Mouse (Mus musculus): ENCODE measurements around the gene Btd.

Gene Btd

DNA sequence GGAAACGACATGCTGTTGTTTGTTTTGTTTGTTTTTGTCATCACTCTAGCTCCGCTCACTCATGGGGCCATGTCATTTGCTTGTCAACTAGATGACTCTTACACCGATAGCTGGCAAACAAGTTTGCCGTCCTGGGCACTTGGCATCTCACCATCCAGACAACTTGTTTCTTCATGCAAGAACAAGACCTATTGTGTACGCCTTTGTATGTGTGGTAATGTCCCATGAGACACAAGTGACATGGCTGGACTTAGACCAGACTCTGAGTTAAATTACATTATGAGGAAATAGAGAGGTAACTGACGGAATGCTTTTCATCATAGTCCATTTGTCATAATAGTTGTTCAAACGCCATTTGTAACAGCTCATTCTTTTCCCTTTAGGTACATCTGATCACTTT is 5.1 kb downstream of the Btd start:
- DNase-seq (ENCODE audit: low read depth, low spot score), result no peak

DNA sequence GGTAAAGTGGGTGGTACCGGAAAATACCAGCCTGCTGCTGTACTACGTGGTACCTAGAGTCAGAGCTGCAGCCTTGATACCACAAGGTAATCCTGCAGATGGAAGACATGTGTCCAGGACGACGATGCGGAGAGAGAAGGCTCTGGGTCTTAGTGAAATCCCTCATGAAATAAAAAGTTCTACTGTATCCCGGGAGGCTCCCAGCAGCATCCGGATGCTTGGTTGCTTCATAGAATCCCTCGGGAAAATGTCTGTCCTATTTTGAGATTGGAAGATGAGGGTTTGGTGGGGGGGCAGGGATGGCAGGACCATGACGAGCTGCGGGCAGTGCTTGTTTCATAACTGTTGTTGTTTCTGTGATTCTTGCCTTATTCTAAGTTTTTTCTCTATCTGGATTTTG is 7.2 kb downstream of the Btd start:
- no peak for DNase-seq (ENCODE audit: low read depth, low spot score)

DNA sequence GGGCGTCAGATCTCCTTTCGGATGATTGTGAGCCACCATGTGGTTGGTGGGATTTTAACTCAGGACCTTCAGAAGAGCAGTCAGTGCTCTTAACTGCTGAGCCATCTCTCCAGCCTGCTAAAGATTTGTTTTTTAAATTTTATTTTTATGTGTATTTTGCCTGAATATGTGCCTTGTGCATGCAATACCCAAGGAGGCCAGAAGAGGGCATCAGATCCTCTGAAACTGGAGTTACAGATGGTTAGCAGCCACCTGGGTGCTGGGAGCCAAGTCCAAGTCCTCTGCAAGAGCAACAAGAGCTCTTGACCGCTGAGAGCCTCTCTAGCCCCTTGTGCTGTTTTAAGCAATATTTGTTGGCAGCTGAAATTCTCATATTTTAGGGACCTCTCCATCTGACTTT is 9.5 kb downstream of the Btd start:
- peak; percentile 52 for DNase-seq (ENCODE audit: low read depth, low spot score)

DNA sequence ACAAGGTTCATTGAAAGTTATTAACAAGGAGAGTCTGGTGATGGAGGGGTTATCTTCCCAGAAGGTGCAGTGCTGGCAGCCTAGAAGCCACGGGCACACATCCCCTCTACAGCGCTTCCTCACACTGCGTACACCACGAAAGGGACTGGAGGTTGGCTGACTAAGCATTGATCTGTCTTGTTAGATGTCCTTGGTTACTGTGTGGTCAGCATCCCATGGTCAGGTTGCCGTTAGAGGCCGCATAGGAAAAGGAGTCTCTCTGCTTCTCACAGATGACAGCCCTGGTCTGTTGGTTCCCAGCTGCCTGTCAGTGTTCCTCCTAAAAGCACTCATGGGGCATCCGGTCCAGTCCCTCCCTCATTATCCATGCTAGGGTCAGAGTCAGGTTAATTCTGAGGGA is 10.4 kb downstream of the Btd start:
- DNase-seq (ENCODE audit: low read depth, low spot score), result no peak

DNA sequence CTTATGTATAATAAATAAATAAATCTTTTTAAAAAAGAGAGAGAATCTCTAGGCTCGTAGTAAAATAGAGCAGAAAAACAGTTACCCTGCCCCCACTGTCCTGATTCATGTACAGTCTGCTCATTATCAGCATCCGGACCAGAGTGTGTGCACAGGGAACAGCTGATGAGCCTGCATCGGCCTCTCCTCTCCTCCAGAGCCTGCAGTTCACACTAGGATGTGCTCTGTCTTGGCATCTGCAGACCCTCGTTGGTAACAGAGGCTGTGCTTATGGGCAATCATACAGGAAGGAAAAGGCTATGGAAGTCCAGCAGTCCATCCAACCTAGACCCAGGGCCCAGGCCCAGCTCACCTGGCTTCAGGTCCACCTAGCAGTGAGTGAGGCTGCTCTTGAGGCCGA is 11.3 kb downstream of the Btd start:
- DNase-seq (ENCODE audit: low read depth, low spot score), result no peak

DNA sequence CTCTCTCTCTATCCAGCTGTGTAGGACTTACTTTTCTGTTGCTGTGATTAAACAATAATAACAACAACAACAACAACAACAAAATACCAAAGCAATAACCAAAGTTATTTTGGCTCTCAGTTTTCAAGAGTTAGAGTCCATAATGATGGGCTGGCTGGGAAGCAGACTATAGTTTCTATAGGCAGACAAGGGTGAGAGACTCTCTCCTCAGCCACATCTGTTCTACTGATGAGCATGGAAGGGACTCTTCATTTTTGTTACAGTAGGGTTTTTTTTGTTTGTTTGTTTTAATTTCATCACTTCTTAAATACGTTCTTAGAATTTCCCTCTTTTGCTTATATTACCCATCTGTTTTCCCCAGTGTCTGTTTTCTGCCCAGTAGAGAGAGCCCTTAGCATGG is 11.8 kb downstream of the Btd start:
- DNase-seq (ENCODE audit: low read depth, low spot score), result no peak

DNA sequence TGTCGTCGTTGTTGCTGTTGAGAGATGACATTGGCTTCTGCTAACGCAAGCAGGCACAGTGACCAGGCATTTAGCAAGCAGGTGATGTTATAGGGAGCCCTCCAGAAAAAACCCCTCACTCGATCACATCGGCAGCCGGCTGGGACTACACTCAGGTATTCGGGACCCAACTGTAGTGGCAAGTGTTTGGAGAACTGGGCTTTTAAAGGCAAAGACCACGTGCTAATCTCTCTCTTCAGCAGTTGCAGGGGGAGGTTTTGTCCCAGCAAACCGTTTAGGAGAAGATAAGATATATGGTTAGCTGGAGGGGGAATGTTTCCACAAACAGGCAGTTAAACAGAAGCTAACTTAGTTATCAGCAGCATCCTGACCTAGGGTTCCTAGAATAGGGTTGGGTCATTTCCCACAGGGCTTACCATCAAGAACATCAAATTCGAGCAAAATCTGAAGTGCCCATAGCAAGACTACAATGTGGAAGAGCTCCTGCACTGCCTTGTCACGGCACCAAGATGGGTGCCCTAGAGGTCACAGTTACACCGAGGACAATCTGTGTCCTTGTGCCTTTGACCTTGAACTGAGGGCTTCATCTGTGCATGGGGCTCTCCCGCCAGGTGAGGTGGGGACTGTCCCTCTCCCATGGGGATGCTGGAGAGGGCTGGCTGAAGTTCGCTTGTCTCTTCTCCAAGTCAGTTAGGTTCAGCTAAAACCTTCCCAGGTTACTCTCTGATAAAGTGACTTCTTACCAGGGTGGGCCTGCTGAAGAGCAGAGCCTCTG is 12.5 kb downstream of the Btd start:
- DNase-seq (ENCODE audit: low read depth, low spot score), result no peak

DNA sequence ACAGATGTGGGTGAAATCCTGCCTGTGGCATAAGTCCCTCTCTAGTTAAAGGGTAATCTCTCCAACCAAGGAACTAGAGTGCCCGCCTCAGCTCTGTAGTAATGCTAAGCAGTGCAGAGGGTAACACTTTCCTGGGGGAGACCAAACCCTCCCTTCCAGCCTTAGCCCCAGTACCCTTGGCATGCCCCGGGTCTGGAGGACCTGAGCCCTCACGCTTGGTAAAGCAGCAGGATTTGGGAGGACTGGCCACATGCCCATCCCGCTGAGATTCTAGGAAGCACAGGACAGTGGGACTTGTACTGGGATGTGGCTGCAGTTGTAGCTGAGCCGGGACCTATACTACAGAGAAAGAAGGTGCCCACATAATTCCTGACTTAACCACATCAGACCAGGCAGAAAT is 14.0 kb downstream of the Btd start:
- DNase-seq (ENCODE audit: low read depth, low spot score), result no peak

DNA sequence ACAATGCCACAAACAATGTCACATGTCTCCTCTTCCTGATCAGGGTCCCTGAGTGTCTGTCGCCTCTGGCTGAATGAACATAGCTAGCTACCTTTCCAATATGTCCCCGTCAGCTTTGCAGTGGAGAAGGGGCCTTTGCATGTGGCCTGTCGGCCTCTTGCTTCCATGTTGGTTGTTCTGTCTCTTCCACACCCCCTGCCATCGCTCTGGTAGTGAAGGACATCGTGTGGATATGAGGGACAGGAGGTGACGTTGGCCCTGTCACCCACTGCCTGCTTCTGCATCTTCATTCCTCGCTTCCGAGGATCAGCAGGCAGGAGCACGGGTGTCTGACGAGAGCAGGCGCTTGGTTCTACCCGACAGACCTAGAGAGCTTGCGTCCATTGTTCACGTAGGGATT is 14.6 kb downstream of the Btd start:
- DNase-seq (ENCODE audit: low read depth, low spot score), result no peak

DNA sequence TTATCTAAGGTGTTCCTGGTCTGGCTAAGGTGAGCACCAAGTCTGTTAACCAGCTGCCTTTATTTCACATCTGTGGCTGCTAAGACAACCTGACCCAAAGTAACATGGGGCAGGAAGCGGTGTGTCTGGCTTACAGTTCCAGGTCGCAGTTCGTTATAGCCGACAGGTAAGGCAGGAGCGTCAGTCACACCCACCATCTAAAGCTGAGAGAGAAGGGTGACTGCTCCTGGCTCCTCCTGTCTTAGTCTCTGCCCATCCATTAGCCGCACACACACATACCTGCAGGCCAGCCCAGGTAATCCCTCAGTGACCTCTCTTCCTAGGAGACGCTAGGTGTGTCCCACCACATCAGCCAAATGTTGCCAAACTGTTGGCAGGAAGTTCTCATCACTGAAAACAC is 15.6 kb downstream of the Btd start:
- DNase-seq (ENCODE audit: low read depth, low spot score), result no peak

DNA sequence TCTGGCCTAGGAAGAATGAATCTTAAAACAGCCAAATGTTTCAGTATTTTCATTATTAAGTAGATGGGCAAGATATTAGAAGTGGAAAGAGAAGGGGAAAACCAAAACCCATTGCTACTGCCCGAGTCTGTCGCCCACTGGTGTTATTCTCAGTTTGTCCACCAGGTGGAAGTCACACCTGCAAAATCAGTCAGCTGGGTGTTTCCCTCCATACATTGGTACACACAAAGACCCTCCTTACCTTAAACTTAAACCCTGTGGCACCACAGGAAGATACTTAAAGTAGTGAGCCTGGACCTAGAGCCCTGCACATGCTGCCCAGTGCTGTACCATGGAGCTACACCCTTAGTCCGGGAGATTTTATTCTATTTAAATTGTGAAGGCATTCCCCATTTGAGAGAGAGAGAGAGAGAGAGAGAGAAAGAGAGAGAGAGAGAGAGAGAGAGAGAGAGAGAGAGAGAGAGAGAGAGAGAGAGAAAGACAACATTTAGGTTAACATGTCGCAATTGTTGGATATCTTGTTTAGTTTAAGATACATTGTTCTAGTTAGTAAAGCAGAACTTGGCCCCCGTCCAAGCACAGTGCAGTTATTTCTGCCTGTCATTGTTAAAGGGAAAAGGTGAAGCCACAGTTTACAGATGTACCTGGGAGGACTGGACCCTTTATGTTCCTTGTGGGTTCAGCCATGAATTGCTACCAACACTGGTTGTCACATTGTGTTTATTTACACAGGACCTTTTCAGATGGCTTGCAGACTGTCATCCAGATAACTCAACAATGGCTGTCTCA is 16.2 kb downstream of the Btd start:
- peak; percentile 74 for DNase-seq (ENCODE audit: low read depth, low spot score)

DNA sequence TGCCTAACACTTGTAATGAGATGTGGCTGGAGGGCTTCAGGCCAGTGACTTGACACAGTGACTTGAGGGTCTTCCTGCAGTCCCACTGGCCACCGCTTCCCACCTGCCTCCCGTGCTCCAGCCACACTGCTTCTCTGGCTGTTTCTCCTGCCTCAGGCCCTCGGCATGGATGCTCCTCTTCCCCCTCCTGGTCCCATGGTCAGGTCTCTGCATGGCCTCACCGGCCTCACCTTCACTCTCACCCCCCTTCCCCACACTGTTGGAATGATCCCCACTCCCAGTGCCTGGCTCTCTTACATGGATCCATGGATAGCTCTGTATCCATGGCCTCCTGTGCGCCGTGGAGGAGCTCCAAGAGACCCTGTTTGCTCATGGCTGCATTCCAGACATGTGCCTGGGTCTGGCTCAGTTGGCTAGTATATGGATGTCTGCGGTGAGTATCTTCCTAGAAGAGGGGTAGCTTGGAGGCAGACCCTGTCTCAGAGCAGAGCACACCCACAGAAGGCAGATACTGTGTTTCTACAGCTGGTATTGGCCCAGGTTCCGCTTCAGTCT is 17.4 kb downstream of the Btd start:
- DNase-seq (ENCODE audit: low read depth, low spot score), result no peak

DNA sequence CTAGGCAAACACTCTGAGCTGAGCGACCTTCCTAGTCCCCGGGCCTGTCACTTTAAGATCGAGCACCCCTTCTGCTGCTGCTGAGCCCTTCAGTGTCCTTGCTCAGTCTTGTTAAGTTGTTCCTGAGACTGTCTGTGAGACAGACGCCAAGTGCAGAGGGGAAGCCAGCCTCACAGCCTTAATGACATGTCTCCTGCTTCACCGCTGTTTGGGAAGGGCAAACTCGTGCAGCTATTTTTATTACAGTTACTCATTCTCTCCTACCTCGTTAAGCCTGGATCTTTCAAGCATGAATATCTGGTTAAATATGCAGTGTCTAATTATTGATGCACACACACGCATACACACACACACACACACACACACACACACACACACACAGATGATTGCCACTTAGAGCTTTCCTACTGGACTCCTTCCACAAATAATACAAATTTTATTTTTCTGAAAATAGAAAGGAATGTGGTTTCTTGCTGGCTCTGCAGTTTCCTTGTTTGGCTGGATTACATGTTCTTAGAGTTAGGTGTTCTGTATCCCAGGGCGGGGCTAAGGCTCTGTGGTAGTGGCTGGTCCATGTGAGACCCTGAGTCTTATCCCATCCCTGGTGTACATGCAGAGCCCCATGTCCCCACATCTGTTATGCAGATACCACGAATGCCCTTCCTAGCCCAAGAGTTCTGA is 18.8 kb downstream of the Btd start:
- no peak for DNase-seq (ENCODE audit: low read depth, low spot score)

DNA sequence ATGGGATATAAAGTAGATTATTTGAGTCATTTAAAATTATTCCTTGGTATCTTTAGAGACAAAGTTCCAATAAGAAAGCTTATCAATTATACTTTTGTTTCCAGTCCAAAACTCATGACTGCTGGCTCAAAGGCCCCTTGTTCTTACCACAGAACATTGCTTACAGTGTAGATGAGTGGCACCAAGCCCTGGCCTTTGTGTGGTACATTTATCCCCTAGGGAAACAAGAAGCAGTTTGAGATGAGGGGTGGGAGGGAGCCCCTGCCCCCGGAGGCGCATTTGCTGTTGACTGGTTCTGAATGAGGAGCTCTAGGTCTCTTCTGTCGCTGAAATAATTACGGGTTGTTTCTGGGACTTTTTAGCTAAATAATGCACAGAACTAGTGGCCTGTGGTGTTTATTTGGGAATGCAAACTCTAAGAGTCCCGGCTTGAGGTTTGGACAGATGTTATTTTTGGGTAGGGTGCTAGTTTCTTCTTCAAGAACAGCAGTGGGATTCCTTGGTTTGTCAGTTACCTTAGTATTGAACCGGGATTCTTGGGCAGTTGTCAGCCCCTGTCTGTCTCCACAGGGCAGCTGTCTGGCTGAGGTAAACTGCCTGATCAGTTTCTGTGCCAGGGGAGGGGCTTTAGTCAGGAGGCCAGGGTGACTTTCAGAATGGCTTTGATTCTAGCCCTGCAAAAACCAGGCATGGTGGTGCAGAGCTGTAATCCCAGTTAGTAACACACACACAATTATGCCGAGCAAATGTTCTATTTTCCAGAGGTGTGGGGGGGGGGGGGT is 19.7 kb downstream of the Btd start:
- DNase-seq (ENCODE audit: low read depth, low spot score), result no peak

DNA sequence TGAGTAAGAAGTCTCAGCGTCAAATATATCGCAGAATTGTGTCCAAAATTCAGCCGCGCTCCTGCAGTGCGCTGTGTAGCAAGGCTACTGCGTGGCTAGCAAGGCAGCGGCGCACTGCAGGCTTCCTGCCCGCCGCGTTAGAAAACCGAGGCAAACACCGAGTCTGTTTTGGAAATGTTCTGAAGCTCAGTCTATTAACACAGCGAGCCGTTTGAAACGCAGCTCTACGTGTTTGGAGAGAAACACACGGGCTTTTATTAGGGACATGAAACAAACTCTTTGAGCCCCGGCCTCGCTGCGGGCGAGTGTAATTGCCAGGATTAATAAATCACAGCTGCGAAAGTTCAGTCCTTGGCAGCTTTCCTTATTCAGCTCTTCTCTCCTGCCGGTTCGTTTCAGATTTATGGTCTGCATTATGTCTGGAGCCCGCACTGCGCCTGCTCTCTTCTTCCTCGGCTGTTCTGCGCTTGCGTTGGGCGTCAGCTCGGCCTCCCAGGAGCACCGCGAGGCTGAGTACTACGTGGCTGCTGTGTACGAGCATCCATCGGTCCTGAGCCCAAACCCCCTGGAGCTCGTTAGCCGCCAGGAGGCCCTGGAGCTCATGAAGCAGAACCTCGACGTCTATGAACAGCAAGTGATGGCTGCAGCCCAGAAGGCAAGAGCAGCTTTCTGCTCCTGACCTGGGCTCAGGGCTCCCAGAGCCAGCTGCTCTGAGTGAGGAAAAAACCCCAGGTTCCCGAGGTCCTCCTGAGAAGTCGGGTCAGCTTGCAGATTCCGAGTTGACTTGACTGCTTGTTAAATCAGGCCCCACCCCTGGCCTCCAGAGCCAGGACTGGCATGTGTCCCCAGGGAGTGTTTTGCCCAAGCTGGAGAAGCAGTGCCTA is 21.1 kb downstream of the Btd start:
- DNase-seq (ENCODE audit: low read depth, low spot score), result peak; percentile 80

DNA sequence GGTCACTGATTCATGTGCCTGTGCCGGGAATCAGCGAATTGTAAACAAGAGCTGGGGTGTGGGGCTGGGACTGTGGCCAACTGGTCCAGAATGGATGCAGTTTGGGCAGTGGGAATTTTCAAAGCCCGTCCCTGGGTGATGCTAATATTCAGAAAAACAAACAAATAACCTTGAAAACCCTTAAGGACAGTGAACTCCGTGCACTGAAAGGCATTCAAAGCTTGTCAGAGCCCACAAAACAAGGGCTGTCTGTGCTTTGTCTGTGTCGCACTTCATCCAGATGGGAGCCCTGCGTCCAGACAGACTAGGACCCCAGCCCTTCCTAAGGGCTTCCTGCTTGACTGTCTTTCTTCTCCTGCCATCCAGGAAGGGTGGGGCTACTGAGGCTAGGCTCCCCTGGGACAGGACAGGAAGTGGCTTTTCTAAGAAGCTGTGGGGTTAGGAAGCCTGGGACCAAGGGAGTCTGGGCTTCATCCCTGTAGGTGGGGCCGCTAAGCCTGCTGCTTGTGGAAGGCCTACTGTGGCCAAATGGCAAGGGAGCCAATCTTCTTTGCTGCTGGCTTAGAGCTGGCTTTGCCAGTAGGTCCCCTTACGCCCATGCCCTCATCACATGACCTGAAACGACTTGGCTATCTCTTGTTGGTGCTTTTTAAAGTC is 21.9 kb downstream of the Btd start:
- peak; percentile 83 for DNase-seq (ENCODE audit: low read depth, low spot score)

DNA sequence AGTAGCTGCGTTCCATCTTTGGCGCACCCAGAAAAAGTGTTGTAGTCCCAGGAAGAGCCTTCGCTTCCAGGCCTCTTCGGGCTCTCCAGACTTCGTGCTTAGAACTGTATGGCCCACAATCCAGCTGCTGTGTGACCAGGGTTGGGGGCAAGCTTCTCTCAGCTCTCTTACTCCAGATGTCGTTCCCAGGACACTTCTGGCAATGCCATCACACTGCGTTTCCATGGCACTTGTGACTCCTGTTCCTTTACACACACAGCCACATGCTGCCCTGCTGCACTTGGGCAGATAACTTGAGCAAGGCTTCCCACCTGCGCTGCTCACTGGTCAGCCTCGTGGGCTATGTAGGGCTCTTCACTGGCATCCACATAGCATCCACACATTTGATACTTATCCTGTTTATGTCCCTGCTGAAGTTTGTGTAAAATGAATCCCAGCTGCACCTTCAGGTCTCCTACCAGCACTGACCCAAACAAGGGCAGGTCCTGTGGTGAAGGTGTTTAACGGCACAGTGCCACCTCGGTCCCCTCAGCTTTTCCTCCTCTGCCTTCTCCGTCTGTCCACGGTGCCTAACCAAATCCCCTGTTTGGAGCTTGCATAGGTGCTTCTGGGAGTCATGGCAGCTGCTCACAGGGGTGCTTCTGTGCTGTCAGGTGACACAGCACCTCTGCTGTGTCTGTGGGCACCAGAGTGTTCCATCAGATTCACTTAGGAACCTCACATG is 22.7 kb downstream of the Btd start:
- DNase-seq (ENCODE audit: low read depth, low spot score), result no peak

DNA sequence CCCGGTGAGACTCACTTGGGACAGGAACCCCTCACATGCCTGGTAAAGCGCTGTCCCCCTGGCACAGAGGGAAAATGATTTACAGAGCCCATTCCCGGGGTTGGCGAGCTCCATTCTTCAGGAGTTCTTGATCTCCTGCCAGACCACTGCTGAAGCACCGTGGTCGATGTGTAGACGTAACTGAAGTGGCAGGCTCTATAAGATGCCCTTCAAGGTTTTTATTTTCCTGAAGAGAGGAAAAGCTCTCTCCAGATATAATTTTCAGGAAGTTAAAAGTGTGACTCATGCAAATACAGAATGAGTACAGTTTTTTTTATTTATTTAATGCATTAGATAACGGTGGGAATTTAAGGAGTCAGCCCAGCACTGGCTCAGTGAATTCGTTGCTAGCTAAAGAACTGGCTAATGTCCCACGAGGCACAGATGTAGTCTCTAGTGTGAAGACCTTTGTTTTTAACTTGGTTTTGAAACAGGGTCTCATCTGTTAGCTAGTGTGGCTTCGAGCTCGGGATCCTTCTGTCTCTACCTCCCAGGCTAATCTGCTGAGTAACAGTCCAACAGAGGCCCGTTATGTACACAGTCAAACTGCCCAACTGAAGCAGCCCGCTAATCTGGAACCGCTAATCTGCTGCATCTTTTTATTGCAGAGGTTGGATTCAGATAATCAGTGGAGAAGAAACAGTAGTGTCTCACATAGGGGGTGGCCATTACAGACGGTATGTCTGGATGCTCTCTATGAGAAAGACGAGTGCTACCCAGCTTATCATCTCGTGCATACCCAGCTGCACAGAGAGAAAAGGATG is 23.5 kb downstream of the Btd start:
- no peak for DNase-seq (ENCODE audit: low read depth, low spot score)

All from ZHBTc4 (cell line).